Mouse (Mus musculus): ENCODE measurements around the gene Ascl2. TPM values are rescaled to one million over a fixed set of nuclear protein-coding genes. Genes with fewer than 3 reads are reported as not detected.

The Ascl2 gene
- polyA plus RNA-seq, 1 experiment from 2014 or later, result 0.23 TPM

GRCm38 (mm10) chr7:142967884-142968808 is 918 bp downstream of the Ascl2 start:
- Histone ChIP-seq H3K27ac (no peak overlapping the region), H3K36me3 (ENCODE audit: inconsistent target) (no peaks in the 10 kb centered on the region), H3K79me2 (ENCODE audit: inconsistent target) (no peaks in the 10 kb centered on the region), H3K4me3 (ENCODE audit: inconsistent target) (peak overlapping the region; percentile 5; the same call in 1 of the 2 replicates)
- under 1% methylated on average over 89 of the region's 90 CpGs for WGBS (ENCODE audit: missing documents)

GRCm38 (mm10) chr7:142967414-142967883 is 1.6 kb downstream of the Ascl2 start:
- 3% methylated on average over 30 of the region's 36 CpGs for WGBS (ENCODE audit: missing documents)
- H3K79me2 ChIP-seq (ENCODE audit: inconsistent target), result no peaks in the 10 kb centered on the region
- H3K36me3 ChIP-seq (ENCODE audit: inconsistent target), result no peaks in the 10 kb centered on the region
- no peak overlapping the region for H3K27ac ChIP-seq
- H3K4me3 ChIP-seq (ENCODE audit: inconsistent target), result no peak overlapping the region

- Histone ChIP-seq H3K36me3 (ENCODE audit: inconsistent target) (no peaks in the 10 kb centered on the region), H3K27ac (no peak overlapping the region), H3K4me3 (ENCODE audit: inconsistent target) (no peak overlapping the region), H3K79me2 (ENCODE audit: inconsistent target) (no peaks in the 10 kb centered on the region)
- WGBS (ENCODE audit: missing documents), result 92% methylated on average over 4 of the region's 4 CpGs
Measured at GRCm38 (mm10) chr7:142959752-142960151, 9.3 kb downstream of the Ascl2 start.

DNA sequence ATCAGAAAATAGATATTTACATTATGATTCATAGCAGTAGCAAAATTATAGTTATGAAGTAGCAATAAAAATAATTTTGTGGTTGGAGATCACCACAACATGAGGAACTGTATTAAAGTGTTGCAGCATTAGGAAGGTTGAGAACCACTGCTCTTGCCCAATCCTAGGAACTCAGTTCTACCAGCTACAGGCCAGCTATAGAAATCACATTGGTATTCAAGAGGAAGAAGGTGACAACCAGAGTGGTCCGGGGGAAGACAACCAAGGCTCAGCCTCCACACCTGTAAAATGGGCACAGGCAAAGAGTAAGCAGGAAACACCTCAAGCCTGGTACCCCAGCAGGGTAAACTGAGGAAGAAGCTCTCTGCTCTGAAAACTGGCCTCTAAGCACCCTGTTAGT is 10.2 kb downstream of the Ascl2 start:
- H3K79me2 ChIP-seq (ENCODE audit: inconsistent target), result no peaks in the 10 kb centered on the region
- H3K4me3 ChIP-seq (ENCODE audit: inconsistent target), result no peak overlapping the region
- H3K27ac ChIP-seq, result no peak overlapping the region
- H3K36me3 ChIP-seq (ENCODE audit: inconsistent target), result no peaks in the 10 kb centered on the region
- 6% methylated on average over 1 of the region's 1 CpGs for WGBS (ENCODE audit: missing documents)

DNA sequence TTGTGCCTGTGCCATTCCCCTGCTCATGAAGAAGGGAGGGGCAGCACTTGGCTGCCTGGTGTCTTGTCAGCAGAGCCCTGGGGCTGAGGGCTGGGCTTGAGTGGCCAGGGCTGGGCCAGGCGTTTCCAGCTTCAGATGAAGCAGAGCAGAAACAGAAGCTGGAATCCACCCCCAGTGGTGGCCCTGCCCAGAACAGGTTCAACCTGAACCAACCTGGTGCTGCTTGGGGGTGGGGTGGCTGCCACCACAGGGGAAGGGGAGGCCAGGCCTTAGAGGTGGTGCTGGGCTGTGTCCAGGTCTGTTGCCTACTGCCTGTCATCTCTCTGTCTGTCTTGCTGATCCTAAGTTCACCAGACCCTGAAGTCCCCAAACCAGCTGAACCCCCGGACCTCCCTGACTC is 13.0 kb downstream of the Ascl2 start:
- H3K4me3 ChIP-seq (ENCODE audit: inconsistent target), result no peak overlapping the region
- H3K27ac ChIP-seq, result no peak overlapping the region
- no peaks in the 10 kb centered on the region for H3K36me3 ChIP-seq (ENCODE audit: inconsistent target)
- 85% methylated on average over 2 of the region's 2 CpGs for whole genome bisulfite sequencing (ENCODE audit: missing documents)
- H3K79me2 ChIP-seq (ENCODE audit: inconsistent target), result no peaks in the 10 kb centered on the region

- no peak overlapping the region for H3K4me3 ChIP-seq (ENCODE audit: inconsistent target)
- H3K27ac ChIP-seq, result no peak overlapping the region
- 0% methylated on average over 1 of the region's 1 CpGs for WGBS (ENCODE audit: missing documents)
- no peaks in the 10 kb centered on the region for H3K79me2 ChIP-seq (ENCODE audit: inconsistent target)
- no peaks in the 10 kb centered on the region for H3K36me3 ChIP-seq (ENCODE audit: inconsistent target)
Measured at GRCm38 (mm10) chr7:142949568-142949967, 19.5 kb downstream of the Ascl2 start.

DNA sequence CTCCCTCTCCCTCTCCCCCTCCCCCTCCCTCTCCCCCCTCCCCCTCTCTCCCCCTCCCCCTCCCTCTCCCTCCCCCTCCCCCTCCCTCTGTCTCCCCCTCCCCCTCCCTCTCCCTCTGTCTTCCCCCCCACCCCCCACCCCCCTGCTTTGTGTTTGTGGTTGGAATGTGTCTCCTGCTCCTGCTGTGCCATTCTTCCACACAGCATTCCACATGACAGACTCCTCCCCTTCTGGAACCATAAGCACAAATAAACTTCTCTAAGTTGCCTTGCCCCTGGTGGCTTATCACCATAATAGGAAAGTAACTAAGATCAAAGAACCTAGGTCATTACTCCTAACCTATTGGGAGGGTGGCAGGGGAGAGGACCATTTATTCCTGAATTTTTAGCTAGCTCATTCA is 31.4 kb downstream of the Ascl2 start:
- no peak overlapping the region for H3K4me3 ChIP-seq (ENCODE audit: inconsistent target)
- H3K36me3 ChIP-seq (ENCODE audit: inconsistent target), result no peaks in the 10 kb centered on the region
- H3K79me2 ChIP-seq (ENCODE audit: inconsistent target), result no peaks in the 10 kb centered on the region
- no peak overlapping the region for H3K27ac ChIP-seq

GRCm38 (mm10) chr7:142935708-142936107 is 33.4 kb downstream of the Ascl2 start:
- Histone ChIP-seq H3K27ac (no peak overlapping the region), H3K4me3 (ENCODE audit: inconsistent target) (no peak overlapping the region), H3K36me3 (ENCODE audit: inconsistent target) (no peaks in the 10 kb centered on the region), H3K79me2 (ENCODE audit: inconsistent target) (no peaks in the 10 kb centered on the region)
- WGBS (ENCODE audit: missing documents), result 93% methylated on average over 14 of the region's 14 CpGs

- H3K79me2 ChIP-seq (ENCODE audit: inconsistent target), result no peaks in the 10 kb centered on the region
- 90% methylated on average over 3 of the region's 3 CpGs for WGBS (ENCODE audit: missing documents)
- H3K27ac ChIP-seq, result no peak overlapping the region
- no peak overlapping the region for H3K4me3 ChIP-seq (ENCODE audit: inconsistent target)
- no peaks in the 10 kb centered on the region for H3K36me3 ChIP-seq (ENCODE audit: inconsistent target)
Measured at GRCm38 (mm10) chr7:142932469-142932868, 36.6 kb downstream of the Ascl2 start.

DNA sequence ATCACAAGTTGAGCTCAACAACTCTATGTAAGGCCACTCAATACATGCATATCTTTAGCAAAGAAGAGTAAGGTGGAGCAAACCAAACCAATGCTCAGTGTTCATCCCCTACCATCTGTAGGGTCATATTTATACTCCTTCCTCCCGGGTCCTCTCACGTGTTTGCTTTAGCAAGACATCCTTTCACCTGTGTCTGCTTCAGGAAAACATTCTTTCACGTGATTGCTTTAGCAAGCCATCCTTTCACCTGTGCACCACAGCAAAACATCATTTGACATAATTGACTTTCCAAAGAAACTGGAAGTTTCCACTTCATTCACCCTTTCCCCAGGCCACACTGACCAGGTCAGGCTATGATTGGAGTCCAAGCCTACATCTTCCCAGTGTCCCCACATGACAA is 38.0 kb downstream of the Ascl2 start, which contains the start of gene Th:
Gene Th (minus strand): TSS at position 101 of the 400 bp plus-strand sequence.
- H3K4me3 ChIP-seq (ENCODE audit: inconsistent target), result no peak within 1 kb of the TSS
- H3K27ac ChIP-seq, result no peak within 1 kb of the TSS
- WGBS (ENCODE audit: missing documents), result 88% methylated on average over 3 of the region's 3 CpGs
- no peaks in the 10 kb centered on the region for H3K36me3 ChIP-seq (ENCODE audit: inconsistent target)
- H3K79me2 ChIP-seq (ENCODE audit: inconsistent target), result no peaks in the 10 kb centered on the region

GRCm38 (mm10) chr7:142929516-142929915 is 39.5 kb downstream of the Ascl2 start:
- WGBS (ENCODE audit: missing documents), result 100% methylated on average over 2 of the region's 2 CpGs
- no peaks in the 10 kb centered on the region for H3K36me3 ChIP-seq (ENCODE audit: inconsistent target)
- no peaks in the 10 kb centered on the region for H3K79me2 ChIP-seq (ENCODE audit: inconsistent target)
- no peak overlapping the region for H3K27ac ChIP-seq
- no peak overlapping the region for H3K4me3 ChIP-seq (ENCODE audit: inconsistent target)

DNA sequence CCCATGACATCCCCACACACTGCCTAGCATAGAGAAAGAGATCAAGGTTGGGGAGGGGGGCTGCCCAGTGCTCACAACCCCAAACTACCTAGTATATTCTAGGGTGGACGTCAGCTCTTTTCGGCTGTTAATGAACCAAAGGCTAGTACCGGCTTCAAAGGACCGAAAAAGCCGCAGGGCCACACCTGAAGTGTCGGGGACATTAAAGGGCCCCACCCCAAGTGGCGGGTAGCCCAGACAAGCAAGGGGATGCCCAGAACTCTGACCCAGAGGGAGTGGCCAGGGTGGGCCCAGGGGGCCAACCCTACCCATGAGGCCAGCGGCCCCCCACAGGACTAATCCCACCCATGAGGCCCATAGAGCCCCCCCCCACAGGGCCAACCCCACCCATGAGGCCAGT is 41.8 kb downstream of the Ascl2 start:
- 96% methylated on average over 8 of the region's 8 CpGs for WGBS (ENCODE audit: missing documents)
- Histone ChIP-seq H3K79me2 (ENCODE audit: inconsistent target) (no peaks in the 10 kb centered on the region), H3K4me3 (ENCODE audit: inconsistent target) (no peak overlapping the region), H3K36me3 (ENCODE audit: inconsistent target) (no peaks in the 10 kb centered on the region), H3K27ac (no peak overlapping the region)

DNA sequence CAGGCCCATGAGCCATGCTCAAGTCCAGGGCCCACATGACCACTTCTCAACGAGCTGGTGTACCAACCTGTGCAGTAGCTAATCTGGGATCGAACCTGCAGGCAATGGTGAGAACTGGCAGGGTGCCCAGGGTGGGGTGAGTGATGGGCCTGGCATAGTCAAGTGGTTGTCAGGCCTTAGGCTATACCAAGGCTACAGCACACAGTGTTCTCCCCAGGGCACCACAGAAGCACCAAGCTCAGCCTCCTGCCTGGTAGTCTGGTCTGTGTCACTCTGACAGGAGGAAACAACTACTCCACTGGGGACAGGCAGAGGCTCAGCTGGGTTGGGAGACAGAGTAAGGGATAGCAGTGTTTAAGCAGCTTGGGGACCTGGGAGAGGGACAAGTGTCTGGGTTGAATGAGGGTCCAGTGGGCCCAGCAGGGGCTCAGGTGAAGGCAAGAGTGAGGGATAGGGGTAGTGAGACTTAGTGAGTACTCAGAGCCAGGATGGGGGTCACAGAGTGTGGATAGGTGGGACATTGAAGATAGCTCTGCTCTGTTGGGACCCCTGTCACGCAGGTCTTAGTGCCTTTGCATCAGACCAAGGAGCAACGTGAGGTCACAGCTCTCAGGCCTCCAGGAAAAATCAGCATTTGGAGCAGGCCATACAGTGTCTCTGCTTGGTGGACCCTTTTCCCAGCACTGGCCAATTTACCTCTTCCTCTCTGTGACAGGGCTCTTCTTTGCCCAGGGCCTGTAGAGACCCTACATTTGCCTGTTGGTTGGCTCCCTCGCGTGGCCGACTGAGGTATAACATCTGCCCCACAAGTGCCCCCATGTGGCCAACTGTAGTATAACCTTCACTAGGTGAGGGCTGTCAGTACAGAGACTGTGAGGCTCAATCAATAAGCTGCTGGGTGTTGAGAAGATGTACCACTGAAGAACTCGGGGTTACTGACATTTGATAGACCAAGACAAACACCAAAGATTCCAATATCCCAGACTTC is 50.1 kb downstream of the Ascl2 start:
- no peak overlapping the region for H3K4me3 ChIP-seq (ENCODE audit: inconsistent target)
- WGBS (ENCODE audit: missing documents), result 37% methylated on average over 8 of the region's 8 CpGs
- H3K36me3 ChIP-seq (ENCODE audit: inconsistent target), result no peaks in the 10 kb centered on the region
- H3K79me2 ChIP-seq (ENCODE audit: inconsistent target), result no peaks in the 10 kb centered on the region
- no peak overlapping the region for H3K27ac ChIP-seq

GRCm38 (mm10) chr7:142917659-142918058 is 51.4 kb downstream of the Ascl2 start:
- Histone ChIP-seq H3K36me3 (ENCODE audit: inconsistent target) (no peaks in the 10 kb centered on the region), H3K79me2 (ENCODE audit: inconsistent target) (no peaks in the 10 kb centered on the region), H3K27ac (no peak overlapping the region), H3K4me3 (ENCODE audit: inconsistent target) (no peak overlapping the region)
- WGBS (ENCODE audit: missing documents), result 81% methylated on average over 5 of the region's 5 CpGs
